Mouse (Mus musculus) cerebellum, postnatal 10 days (tissue): ENCODE results near the gene Mybpc2.

Source experiments
- DNase-seq, 2 experiments: peaks; one replicate each; pipeline ENCODE4 v3.0.0; 2021; ENCODE audit warnings: mixed read lengths in 2 of 2

The Mybpc2 gene

DNA sequence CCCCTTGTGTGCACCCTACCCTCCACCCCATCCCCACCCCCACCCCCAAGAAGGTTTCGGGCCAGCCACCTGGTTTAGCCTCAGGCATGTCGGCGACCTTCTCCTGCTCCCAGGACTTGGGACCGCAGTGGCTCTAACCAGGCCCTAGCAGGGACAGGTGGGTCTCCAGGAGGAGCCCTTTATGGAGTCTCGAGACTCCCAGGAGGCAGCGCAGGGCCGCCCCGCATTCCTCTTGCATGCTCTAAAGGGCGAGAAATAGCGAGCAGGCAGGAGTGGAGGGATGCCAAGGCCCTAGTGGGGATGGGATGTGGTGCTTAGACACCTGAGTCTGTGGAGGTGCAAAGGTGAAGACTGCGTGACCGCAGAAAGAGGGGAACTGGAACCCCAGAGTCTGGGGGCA is at the start of gene Mybpc2:
Mybpc2 (minus strand) TSS at position 155 of the 400 bp plus-strand sequence.
- DNase-seq = peak; percentile 45 to 57

DNA sequence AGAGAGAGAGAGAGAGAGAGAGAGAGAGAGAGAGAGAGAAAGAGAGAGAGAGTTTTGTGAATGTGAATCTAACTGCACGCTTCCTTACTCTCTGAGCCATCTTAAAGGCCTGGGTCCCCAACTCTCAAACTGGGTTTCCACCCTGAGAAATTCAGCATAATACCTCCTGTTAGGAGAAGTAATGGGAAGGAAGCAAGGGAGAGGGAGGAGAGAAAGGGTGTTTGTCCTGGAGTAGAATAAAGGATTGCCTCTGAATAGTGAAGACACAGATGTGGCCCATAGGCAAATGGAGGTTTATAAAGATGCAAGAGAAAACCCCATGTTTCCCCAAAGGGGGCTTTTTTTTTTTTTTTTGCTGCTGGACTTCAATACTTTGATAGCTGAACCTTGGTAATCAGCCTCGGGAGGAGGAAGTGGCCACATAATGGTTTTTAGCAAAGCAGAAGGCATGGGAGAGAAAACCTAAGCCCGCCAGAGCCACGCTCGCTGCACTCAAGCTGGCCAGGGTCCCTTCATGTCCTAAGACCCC is 48.6 kb upstream of the Mybpc2 start:
- no peak for DNase-seq

DNA sequence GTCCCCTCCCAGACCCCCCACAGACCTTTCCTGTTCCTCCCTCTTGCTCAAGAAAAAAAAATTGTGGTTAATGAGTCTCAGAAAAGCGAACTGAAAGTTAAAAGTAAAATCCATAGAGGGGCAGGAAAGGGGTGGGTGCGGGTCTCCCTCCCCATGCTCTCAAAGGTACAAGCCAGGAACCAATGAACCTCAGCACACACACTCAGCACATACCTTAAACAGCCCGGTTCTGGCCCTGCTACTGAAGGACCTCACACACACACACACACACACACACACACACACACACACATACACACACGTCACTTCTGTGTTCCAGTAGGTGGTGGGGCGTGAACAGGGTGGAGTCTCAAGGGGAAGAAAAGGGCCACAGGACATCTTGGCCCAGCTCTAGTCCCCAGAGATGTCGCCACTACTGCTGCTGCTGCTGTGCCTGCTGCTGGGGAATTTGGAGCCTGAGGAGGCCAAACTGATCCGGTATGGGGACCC is 47.8 kb upstream of the Mybpc2 start, which contains the start of gene Napsa:
Napsa (plus strand) TSS at position 168 of the 489 bp plus-strand sequence.
- DNase-seq = no peak

DNA sequence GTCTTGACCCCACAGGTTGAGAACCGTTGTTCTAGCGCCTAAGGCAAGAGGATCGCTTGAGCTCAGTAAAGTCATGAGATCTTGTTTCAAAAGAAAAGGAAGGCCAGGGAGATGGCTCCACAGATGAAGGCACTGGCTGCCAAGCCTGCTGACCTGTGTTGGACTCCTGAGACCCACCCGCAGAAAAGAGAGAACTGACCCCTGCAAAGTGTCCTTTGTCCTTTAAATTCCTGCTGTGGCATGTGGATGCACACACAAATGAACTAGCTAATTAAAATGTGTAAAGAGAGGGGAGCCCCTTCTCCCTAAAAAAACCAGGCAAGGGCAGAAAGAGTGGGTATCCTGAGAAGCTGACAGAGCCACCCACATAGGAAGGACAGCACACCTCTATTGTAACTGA is 47.4 kb upstream of the Mybpc2 start:
- no peak for DNase-seq

DNA sequence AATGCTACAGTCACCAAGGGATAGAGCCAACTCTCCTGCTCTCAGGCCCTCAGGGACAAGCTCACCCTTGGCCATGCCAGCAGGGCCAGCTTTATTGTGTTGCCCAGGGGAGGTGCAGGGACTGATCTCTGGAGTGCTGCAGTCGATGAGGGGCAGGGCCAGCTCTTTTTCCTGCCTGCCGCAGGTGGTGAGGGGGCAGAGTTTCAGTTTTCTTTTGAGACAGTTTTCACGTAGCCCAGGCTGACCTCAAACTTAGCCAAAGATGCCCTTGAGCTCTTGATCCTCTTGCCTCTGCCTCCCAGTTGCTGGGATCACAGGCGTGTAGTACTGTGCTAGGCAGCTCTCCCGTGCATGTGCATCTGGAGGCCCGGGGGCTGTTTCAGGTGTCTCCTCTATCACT is 46.5 kb upstream of the Mybpc2 start:
- no peak for DNase-seq

DNA sequence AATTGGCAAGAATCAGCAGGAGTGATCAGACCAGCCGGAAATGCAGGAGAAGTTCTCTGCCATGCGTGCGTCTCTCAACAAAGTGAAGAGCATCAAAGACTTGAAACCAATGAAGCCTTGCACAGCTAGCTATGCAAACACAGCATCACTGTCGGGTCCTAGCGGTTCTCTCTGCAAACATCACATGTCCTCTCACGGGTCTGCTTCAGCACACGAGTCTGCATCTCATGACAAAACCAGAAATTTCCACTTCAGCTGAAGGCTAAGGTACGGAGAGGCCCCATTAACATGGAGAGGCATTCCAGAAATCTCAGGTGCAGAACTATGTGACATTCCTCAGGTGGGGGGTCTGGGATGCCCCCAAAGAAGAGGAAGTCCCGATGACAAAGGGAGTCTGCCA is 44.3 kb upstream of the Mybpc2 start:
- DNase-seq = no peak

DNA sequence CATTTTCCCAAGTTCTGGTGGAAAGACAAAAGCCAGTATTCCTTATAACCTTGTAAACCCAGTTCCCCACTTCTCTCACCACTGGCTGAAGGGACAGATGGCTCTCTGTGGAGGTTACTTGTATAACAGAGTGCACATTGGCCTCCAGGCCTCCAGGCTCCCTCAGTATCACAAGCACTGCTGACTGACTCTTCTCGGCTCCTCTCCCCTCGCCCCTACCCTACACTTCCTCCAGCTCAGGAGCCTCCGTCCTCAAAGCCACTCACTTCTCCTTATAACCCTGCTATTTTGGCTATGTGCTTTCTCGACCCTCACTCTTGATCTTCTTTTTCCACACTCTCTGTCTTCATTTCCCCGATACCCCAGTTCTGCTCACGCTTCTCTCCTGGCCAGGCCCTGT is 41.0 kb upstream of the Mybpc2 start:
- DNase-seq = no peak

DNA sequence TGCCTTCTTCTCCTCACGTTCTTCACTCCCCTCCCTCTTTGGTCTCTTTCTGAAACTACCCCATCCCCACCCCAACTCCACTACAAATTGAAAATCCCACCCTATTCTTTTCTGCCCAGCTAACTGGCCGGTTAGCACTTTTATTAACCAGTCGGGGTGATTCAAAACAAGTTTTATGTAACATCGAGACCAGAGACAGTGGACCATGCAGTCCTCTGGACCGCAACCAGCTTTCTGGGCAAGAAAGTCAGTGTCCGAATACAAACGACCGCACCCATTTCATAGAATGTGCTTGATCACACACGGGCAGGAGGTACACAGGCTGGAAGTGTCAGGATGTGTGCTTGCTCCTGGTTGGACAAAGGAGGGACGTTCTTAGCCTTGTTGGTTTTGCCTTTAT is 40.0 kb upstream of the Mybpc2 start:
- no peak for DNase-seq

DNA sequence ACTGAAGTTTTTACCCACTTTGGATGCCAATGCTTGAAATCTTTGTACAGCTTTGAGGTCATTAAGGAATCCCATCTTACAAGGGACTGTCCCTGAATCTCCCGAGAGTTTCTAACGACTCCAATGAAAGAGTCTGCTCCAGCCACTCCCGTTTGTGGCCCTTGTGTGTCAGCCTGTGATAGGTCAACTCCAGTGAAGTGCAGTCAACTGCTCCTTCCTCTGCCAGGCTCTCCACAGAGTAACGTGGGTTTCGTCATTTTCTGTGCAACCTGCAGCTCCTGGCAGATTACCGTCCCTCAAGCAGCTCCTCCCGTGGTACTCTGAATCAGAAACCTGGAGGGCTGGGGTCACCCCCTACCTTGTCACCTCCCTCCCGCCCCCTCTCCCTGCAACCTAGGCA is 38.8 kb upstream of the Mybpc2 start:
- DNase-seq = no peak

DNA sequence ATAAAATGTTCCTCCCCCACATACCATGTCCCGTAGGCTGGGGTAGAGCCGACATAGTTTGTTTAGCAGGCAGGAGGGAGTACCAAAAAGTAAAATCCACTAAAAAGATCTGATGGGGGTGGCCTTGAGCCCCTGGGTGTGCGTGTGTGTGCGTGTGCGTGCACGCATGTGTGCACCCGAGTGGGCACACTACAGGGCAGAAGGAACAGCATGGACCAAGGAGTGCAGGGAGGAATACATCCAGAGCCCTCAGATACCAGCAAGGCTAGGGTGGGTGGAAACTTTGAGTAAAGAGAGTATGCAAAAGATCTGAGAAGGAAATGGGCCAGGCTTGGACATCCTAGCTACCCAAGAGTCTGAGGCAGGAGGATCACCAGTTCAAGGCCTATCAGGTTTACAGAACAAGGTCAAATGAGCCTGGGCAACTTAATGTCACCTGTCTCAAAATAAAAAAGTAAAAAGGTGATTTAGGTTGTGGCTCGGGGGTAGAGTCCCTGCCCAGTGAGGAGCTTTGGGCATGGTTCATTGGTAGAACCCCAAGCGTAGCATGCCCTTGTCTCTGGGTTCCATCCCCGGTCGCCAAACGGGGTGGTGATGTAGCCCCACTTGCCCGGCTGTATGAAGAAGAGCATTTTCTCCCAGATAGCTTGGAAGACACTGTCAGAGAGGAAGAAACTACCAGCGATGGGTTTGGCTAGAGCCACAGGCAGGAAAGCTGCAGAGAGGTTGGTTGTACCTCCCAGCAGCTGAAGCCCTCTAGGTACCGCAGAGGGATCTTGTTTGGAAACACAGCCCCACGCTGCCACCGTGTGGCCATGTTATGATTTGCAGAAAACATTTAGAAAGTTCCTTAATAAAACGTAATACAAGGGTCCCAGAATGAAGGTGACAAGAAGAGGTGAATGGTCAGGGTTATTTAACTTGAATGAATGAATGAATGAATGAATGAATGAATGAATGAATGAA is 36.3 kb upstream of the Mybpc2 start:
- DNase-seq = peak; percentile 93 to 94

DNA sequence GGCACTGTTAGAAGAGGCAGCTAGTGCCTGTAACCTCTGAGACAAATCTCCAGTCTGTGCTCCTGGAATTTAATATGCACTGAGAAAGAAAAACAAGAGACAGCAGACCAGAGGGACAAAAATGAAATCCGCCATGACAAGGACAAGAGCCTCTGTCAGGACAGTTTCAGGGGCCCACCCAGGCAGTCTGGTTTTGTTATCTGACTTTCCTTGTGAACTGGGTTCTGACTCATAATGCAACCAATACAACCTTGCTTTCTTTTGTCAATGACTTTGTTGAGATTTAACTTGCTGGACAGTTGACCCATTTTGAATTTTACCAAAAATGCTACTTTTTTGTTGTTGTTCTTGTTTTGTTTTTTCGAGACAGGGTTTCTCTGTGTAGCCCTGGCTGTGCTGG is 33.2 kb upstream of the Mybpc2 start:
- DNase-seq = no peak

DNA sequence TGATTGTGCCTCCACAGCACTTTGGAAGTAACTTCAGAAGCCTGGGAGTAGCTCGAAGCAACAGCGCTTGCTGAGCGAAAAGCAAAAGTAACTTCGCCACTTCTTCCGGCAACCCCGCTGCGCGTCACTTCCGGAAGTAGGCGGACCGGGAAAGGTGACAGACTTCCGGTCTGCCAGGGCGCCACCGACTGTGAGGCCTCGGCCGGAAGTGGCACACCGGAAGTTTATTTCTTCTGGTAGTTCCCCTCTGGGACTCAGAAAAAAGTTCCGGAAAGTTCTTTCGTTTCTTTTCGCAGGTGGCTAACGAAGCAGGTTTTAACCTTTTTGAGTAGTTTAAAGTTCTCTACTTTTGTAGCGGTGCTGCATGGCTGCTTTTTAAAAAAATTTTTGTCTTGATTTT is 29.4 kb upstream of the Mybpc2 start, which contains the start of gene Nr1h2:
Nr1h2 (minus strand) TSS at position 126 of the 400 bp plus-strand sequence.
- DNase-seq = peak; percentile 98

DNA sequence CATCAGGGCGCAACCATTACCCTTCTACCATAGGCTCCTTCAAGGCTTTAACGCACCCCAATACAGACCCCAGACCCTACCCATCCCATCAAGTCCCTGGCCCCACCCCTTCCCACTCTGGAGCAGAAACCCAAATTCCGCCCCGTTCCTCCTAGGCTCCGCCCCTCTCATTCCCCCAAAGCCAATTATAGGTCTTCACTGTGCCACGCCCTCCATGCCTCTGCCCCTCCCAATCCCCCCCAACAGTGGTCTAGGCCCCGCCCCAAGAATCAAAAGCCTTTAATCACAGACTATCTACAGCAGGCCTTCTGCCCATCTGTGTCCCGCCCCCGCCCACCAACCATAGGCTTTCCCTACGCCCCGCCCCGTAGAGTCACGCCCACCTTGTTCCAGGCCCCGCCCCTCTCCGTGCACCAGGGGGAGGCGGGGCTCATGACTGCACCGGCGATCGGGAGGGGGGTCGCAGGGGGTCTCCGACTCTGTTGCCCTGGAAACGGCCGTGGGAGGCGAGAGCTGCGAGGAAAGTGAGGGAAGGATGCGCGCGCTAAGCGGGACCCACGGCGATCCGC is 28.8 kb upstream of the Mybpc2 start:
- peak; percentile 91 to 92 for DNase-seq

DNA sequence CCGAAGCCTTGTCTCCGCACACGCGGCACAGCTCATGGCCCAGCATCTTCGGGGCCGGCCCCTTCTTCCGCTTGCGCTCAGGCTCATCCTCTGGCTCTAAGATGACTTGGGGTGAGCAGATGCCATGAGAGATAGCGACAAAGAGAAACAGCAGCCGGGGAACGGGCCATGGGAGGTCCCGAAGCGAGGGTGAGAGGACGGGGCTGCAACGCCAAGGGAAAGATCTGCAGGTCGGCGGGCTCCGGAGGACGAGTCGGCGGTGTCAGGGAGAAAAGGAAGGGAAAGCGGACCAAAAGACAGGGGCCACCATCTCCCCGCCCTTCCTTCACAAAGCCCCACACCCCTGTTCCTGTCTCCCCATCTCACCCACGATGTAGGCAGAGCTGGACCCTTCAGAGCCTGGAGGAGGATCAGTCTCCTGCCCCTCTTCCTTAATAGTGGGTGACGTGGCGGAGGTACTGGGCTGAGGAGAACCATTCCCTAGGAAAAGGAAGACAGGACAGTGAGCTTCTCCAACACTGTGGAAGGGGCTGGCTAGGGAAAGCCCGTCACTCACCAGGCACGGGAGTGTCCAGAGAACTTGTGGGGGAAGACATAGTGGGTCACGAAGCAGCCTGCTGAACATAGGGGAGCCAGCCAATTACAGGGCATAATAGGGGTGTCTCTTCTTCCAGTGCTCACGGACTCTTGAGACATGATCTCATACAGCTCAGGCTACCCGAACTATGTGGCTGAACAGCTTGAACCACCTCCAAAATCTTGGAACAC is 27.9 kb upstream of the Mybpc2 start:
- no peak for DNase-seq

DNA sequence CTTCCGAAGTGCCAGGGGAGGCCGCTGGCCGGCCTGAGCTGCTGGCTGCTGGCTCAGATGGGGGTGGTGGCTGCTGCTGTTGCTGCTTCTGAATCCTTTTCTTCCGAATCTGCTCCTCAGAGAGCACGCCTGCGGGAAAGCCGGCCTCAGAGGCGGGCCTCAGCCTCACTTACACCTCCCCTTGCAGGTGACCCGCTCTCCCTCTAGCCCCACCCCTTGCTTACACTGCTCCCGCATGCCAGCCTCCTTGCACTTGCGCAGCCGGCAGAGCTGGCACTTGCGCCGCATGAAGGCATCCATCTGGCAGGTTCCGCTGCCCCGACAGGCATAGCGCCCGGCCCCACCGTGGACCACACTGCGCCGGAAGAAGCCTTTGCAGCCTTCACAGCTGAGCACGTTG is 27.3 kb upstream of the Mybpc2 start:
- DNase-seq = peak; percentile 47 to 51

DNA sequence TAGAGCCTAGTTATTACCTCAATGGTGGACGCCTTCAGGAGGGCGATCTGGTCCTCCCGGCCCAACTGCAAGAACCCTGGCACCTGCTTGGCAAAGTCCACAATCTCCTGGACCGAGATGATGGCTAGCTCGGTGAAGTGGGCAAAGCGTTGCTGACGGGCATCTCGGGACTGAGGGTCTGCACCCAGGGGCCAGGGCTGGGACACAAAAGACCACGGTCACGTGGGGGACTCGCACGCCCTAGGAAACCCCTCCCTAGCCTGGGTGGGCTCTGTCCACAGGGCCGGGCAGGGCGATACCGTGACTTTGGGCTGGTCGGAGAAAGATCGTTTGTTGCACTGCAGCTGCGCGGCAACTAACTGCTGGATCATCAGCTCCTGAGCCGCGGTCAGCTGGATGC is 26.8 kb upstream of the Mybpc2 start:
- DNase-seq = no peak

DNA sequence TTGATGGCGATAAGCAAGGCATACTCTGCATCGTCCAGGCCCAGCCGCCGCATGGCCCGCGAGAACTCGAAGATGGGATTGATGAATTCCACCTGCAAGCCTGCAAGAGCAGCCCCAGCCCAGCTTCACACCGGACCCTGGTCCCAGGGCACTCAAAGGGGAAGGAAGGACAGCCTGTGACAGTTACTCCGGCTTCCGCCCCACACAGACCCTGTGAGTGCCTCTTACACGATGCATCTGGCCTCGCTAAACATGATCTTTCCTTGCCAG is 25.9 kb upstream of the Mybpc2 start:
- no peak for DNase-seq

DNA sequence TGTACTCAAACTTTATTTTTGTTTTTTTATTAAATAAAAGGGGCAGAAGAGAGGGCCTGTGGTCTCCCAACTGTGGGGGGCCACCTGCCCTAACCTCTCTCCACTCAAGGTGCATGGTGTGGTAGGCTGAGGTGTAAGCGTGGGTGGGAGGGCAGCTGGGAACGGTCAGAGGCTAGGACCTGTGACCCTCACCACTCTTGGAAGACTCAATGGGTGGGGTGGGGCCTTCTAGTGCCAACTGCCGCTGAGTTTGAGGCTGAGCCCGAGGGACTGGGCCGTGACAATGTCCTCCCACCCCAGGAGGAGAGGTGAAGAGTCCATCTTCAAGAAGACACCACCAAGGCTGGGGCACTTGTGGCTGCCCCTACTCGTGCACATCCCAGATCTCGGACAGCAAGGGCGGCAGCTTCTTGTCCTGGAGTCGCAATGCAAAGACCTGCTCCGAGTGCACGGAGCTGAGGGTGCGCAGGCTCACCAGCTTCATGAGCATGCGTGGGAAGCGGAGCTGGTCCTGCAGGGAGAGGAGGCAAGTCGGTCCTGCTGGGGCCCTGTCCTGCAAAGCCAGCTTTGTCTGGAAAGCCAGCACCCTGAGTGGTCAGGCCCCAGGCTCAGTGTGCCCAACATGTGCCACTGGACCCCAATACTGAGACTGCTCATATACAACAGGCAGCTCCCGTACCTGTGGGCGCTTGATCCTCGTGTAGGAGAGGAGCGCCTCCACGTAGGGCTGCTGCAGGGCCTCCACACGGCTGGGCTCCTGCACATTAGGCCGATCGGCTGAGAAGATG is 25.4 kb upstream of the Mybpc2 start:
- no peak for DNase-seq

DNA sequence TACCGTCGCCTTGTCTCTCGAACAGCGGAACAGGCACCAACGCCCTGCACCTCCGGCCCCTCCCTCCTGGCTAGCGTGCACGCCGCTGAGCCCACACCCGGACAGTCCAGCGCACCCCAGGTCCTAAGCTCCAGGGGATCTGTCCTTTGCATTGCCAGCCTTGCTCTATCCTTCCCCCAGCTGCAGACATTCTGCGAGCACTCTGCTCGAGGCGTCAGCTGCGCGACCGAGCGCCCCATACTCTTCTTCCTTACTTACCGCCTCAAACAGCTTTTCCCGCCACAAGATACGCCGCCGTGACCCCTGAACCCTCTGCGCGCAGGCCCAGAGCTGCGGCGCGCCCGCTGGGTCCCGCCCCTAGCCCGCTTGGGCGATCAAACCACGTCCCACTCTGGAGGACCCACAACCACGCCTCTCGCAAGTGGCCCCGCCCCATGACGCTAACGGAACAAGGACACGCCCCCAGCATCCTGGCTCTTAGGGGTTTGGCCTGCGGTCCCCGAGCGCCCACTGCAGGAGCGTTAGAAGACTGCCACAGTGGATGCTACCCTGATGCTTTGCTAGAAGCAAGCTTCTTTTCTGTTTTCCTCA is 24.1 kb upstream of the Mybpc2 start, which contains the start of gene Pold1:
Pold1 (minus strand) TSS at position 353 of the 591 bp plus-strand sequence.
- peak; percentile 100 for DNase-seq

DNA sequence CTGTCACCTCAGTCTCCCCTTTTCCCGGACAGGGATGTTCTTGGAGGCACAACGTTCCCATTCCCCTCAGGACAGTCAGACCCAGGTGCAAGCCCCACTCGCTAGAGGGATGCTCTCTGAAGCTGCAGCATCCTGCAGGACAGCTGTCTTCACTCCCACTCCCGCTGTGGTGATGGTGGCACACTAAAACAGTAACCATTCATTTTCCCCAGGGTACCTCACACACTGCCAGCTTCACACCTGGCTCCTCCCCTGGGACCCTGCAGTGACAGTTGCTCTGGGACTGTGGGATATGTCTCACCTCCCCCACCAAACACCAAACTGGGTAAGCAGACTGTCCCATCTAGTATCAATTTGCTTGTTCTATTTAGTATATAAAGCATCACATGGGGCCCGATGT is 23.3 kb upstream of the Mybpc2 start:
- peak; percentile 55 to 57 for DNase-seq

DNA sequence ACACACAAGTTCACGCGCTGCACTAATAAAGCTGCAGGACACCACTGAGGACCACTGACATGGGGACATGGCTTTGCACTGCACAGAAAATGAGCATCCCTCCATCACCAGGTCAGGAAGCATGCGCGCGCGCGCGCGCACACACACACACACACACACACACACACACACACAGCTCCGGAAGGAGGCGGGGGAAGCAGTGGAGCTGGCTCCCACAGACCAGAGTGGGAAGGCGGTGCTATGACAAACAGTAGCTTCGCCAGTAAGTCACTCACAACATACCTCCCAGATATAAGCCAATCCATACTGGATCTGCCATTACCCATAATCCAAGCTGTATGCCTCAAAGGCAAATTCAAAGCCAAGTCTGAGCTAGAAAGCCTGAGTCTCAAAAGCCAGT is 22.6 kb upstream of the Mybpc2 start:
- DNase-seq = no peak

DNA sequence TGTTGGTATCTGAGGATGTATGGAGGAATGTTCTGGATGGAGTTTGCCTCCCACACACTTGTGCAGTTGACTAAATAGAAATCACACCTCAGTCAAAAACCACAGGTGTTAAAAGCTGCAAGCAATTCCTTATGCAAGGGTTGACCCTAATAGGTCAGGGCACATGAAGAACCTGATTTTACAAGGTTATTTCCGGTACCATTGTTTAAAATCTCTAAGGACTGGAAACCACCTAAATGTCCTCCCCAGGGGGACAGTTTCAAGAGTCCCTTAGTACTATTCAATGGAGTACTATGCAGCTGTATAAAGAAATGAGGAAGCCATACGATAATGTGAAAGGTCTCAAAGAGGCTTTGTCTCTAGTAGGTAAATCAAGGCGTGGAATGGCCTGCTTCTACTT is 21.8 kb upstream of the Mybpc2 start:
- no peak for DNase-seq
